In genomic region chr8:35919451-35919850, GRCm38 (mm10) we compare ENCODE assay signal across 15 mouse cellular contexts.
DNase-seq lines count a peak whose midpoint lies in the region; ATAC-seq and TF ChIP-seq lines count a peak whose summit lies in the region.
"Had no signal": no experiment of that assay in that cellular context is flagged by ENCODE, and none has a peak within 500 bp of the region (broad histone marks: within the 10 kb centered on the region; RNA-seq: fewer than 3 reads in every experiment).

No protein-coding gene starts in this region.

- H3K36me3 ChIP-seq in lung, embryonic 15.5 days: no peaks in the 10 kb centered on the region
- H3K36me3 ChIP-seq in kidney, adult 2 months (ENCODE audit: control insufficient read depth, insufficient read depth, low read length): no peaks in the 10 kb centered on the region
- no peaks in the 10 kb centered on the region for H3K36me3 ChIP-seq in myocyte (ENCODE audit: control insufficient read depth, insufficient read depth)
- H3K36me3 ChIP-seq: hindbrain, embryonic 15.5 days; midbrain, embryonic 12.5 days; stomach, embryonic 15.5 days had no signal

- ATAC-seq in lung, embryonic 15.5 days (ENCODE audit: borderline replicate concordance, extremely low read depth, low FRiP score, low TSS enrichment): no peak

- intact Hi-C loops in left cerebral cortex, adult 2 months (cut with DNase I): no loop called here

- TF ChIP-seq POLR2A in kidney, adult 2 months (IDR thresholded peaks at IDR 0.05; ENCODE audit: low read depth, low read length): no peak
- no peak for TF ChIP-seq POLR2A in myocyte (IDR thresholded peaks at IDR 0.05; ENCODE audit: insufficient read length, low read depth)

- H3K4me1 ChIP-seq in lung, embryonic 15.5 days: peaks cover 19% of the 10 kb centered on the region
- peaks cover 2% of the 10 kb centered on the region; the same call in 1 of the 2 replicates for H3K4me1 ChIP-seq in kidney, adult 2 months (ENCODE audit: control insufficient read depth, insufficient read depth, low read length)

- no peak for TF ChIP-seq CTCF in kidney, adult 2 months (conservative IDR thresholded peaks at IDR 0.05; ENCODE audit: insufficient read depth, insufficient read length, low read depth, low read length)
- TF ChIP-seq CTCF in left cerebral cortex, adult 2 months (IDR thresholded peaks at IDR 0.05): no peak

- H3K27me3 ChIP-seq in lung, embryonic 15.5 days: no peaks in the 10 kb centered on the region
- H3K27me3 ChIP-seq in kidney, adult 2 months (replicated peaks; ENCODE audit: control insufficient read depth, insufficient read depth, low read length): no peaks in the 10 kb centered on the region
- H3K27me3 ChIP-seq in myocyte (ENCODE audit: control insufficient read depth, insufficient read depth, insufficient read length): no peaks in the 10 kb centered on the region
- H3K27me3 ChIP-seq: hindbrain, embryonic 15.5 days; midbrain, embryonic 12.5 days; stomach, embryonic 15.5 days had no signal

- H3K4me2 ChIP-seq in lung, embryonic 15.5 days: no peak overlapping the region
- peak overlapping the region; percentile 38 for H3K4me2 ChIP-seq in myocyte (ENCODE audit: low read depth)
- H3K4me2 ChIP-seq: hindbrain, embryonic 15.5 days; midbrain, embryonic 12.5 days; stomach, embryonic 15.5 days had no signal

- no peaks in the 10 kb centered on the region for H3K79me2 ChIP-seq in myocyte (ENCODE audit: control insufficient read depth, insufficient read depth)

- 55% methylated on average over 6 of the region's 6 CpGs for WGBS in lung, embryonic 15.5 days
- 66% methylated on average over 6 of the region's 6 CpGs for WGBS in kidney, adult 2 months

- H3K27ac ChIP-seq in lung, embryonic 15.5 days: peak overlapping the region; percentile 20
- no peak overlapping the region for H3K27ac ChIP-seq in kidney, adult 2 months (ENCODE audit: insufficient read depth, low read depth, low read length)
- no peak overlapping the region for H3K27ac ChIP-seq in left cerebral cortex, adult 2 months
- H3K27ac ChIP-seq: hindbrain, embryonic 15.5 days; layer of hippocampus, adult 2 months; midbrain, embryonic 12.5 days; stomach, embryonic 15.5 days had no signal

- H3ac ChIP-seq in myocyte (ENCODE audit: control insufficient read depth, insufficient read length): no peak overlapping the region

- no peaks in the 10 kb centered on the region for H3K9me3 ChIP-seq in lung, embryonic 15.5 days
- H3K9me3 ChIP-seq: hindbrain, embryonic 15.5 days; midbrain, embryonic 12.5 days; stomach, embryonic 15.5 days had no signal

- no peak overlapping the region for H3K4me3 ChIP-seq in lung, embryonic 15.5 days
- H3K4me3 ChIP-seq in kidney, adult 2 months (ENCODE audit: insufficient read depth, low read depth, low read length): no peak overlapping the region
- no peak overlapping the region for H3K4me3 ChIP-seq in myocyte
- H3K4me3 ChIP-seq in left cerebral cortex, adult 2 months: no peak overlapping the region
- H3K4me3 ChIP-seq: hindbrain, embryonic 15.5 days; layer of hippocampus, adult 2 months; midbrain, embryonic 12.5 days; stomach, embryonic 15.5 days had no signal

- peak; percentile 98 for DNase-seq in heart, adult 11 months
- DNase-seq in heart, postnatal 4 days: no peak
- no peak for DNase-seq in lung, postnatal 10 days
- DNase-seq in kidney, adult 2 months: peak; percentile 73
- no peak for DNase-seq in left cerebral cortex, adult 2 months (ENCODE audit: extremely low spot score in 1 of 2, low spot score in 2 of 2)
- no peak for DNase-seq in spleen, postnatal 36 days (ENCODE audit: low spot score in 2 of 2)
- DNase-seq: adrenal gland, postnatal 25 days; cerebellum, postnatal 14 days; liver, postnatal 0 days had no signal

- no peak overlapping the region for H3K9ac ChIP-seq in lung, embryonic 15.5 days
- H3K9ac ChIP-seq: hindbrain, embryonic 15.5 days; liver, postnatal 0 days; midbrain, embryonic 12.5 days; stomach, embryonic 15.5 days had no signal

TF ChIP-seq in myocyte, 11 proteins besides CTCF, POLR2A, EP300 and RAD21:
- TF ChIP-seq TCF12 (IDR thresholded peaks at IDR 0.05; ENCODE audit: insufficient read depth, poor library complexity, severe bottlenecking) (no peak), E2F4 (IDR thresholded peaks at IDR 0.05; ENCODE audit: insufficient read depth) (no peak), CEBPB (IDR thresholded peaks at IDR 0.05; ENCODE audit: insufficient read depth, poor library complexity, severe bottlenecking) (no peak), POLR2AphosphoS2 (IDR thresholded peaks at IDR 0.05; ENCODE audit: insufficient read length, low read depth) (no peak), MYOG (IDR thresholded peaks at IDR 0.05; ENCODE audit: control insufficient read depth in 1 of 3, insufficient read depth in 1 of 3, insufficient read length in 2 of 3, low read depth in 2 of 3) (no peak), TCF3 (IDR thresholded peaks at IDR 0.05; ENCODE audit: insufficient read length, low read depth) (no peak)

Comparison
In these comparisons a context has a peak if more than half of its experiments do, and no peak if none do; other contexts are left out.
1. DNase-seq: peak in heart, adult 11 months (single experiment) and kidney, adult 2 months (single experiment); none in heart, postnatal 4 days (single experiment), lung, postnatal 10 days (single experiment), left cerebral cortex, adult 2 months (0 of 2) and spleen, postnatal 36 days (0 of 2).